Mouse (Mus musculus) intestine, embryonic 14.5 days (tissue): ENCODE measurements at regions not wholly inside any gene's neighbourhood (a gene's known extent, or its start where the extent isn't known, plus 50 kb on each side); places are given as distances from the start of the nearest gene placed in this dataset.

Experiments
- ATAC-seq: fragments of 200-750 bp; cut with Nextera tagmentation; replicated peaks from 2 replicates; pipeline ENCODE4 v1.8.0; 2017; ENCODE audit warnings: low read depth, moderate number of reproducible peaks, moderate TSS enrichment, moderate library complexity; ENCODE audit not compliant: low FRiP score, low TSS enrichment
- DNase-seq: peaks from one replicate; pipeline ENCODE4 v3.0.0-alpha.2; 2018; ENCODE audit warnings: low spot score
- H3K27ac ChIP-seq: fragments of 300-500 bp; sonication (generic); 2 replicates; pipeline ENCODE4 v1.5.1; 2014; ENCODE audit warnings: low read depth, mild to moderate bottlenecking, control low read depth
- H3K27me3 ChIP-seq: fragments of 300-500 bp; sonication (generic); replicated peaks from 2 replicates; pipeline ENCODE4 v1.6.1; 2014; ENCODE audit warnings: low read length, control low read depth; ENCODE audit not compliant: control insufficient read depth, insufficient read depth
- H3K36me3 ChIP-seq: fragments of 300-500 bp; sonication (generic); 2 replicates; pipeline ENCODE4 v1.6.1; 2014; ENCODE audit warnings: low read length, control low read depth; ENCODE audit not compliant: control insufficient read depth, insufficient read depth
- H3K4me1 ChIP-seq: fragments of 300-500 bp; sonication (generic); replicated peaks from 2 replicates; pipeline ENCODE4 v1.6.1; 2014; ENCODE audit warnings: low read length, control low read depth, mixed read lengths; ENCODE audit not compliant: control insufficient read depth, insufficient read depth
- H3K4me2 ChIP-seq: fragments of 300-500 bp; sonication (generic); 2 replicates; pipeline ENCODE4 v1.6.1; 2014; ENCODE audit warnings: low read length
- H3K4me3 ChIP-seq: fragments of 300-500 bp; sonication (generic); 2 replicates; pipeline ENCODE4 v1.5.1; 2014; ENCODE audit warnings: low read depth, low read length, control low read depth, mixed read lengths
- H3K9ac ChIP-seq: fragments of 300-500 bp; sonication (generic); 2 replicates; pipeline ENCODE4 v1.6.1; 2014; ENCODE audit warnings: mild to moderate bottlenecking, low read length
- H3K9me3 ChIP-seq: fragments of 300-500 bp; sonication (generic); 2 replicates; pipeline ENCODE4 v1.6.1; 2016; ENCODE audit warnings: low read length, control low read depth; ENCODE audit not compliant: control insufficient read depth
- WGBS: fragments of 180-500 bp; shearing (Covaris S2); extraction: QIAGEN DNeasy Blood & Tissue Kit; methylation state at CpG from one replicate; pipeline ENCODE4 v1.1.7; 2014; 5-methylcytosine and 5-hydroxymethylcytosine counted together

- WGBS: 78% methylated on average over 15 of the region's 15 CpGs
- Histone ChIP-seq H3K4me2 (no peak overlapping the region), H3K4me3 (no peak overlapping the region), H3K27ac (no peak overlapping the region), H3K27me3 (no peaks in the 10 kb centered on the region), H3K9ac (no peak overlapping the region), H3K9me3 (0 out of 2 replicates have a peak, but pooled peaks cover 3% of the 10 kb centered on the region), H3K36me3 (no peaks in the 10 kb centered on the region), H3K4me1 (no peaks in the 10 kb centered on the region)
- DNase-seq (no peak), ATAC-seq (no peak)
These were observed 73.7 kb upstream of the Igsf21 start for GRCm38 (mm10) chr4:140320120-140320921.

DNA sequence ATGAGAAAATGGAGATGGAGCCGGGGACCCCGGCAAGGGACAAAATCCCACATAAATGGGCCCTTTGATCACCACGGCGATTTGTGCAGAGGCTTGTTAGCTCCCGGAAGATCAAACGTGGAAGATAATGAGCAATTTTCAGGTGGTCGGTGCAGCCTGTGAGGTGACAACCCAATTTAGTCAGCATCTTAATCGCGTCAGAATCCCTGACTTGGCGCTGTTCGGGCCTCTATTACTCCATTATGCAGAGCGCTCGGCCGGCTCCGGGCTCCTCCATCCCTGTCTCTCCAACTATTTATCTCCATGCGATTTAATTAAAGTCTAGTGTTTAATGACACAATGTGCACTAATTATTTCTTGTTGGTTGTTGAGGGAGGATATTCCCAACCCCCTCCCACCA is 66.1 kb upstream of the Igsf21 start:
- no peak overlapping the region for H3K27ac ChIP-seq
- H3K4me2 ChIP-seq: no peak overlapping the region
- 86% methylated on average over 16 of the region's 16 CpGs for WGBS
- ATAC-seq (no peak), DNase-seq (no peak)
- no peaks in the 10 kb centered on the region for H3K27me3 ChIP-seq
- no peaks in the 10 kb centered on the region for H3K9me3 ChIP-seq
- no peak overlapping the region for H3K4me3 ChIP-seq
- no peaks in the 10 kb centered on the region for H3K4me1 ChIP-seq
- H3K36me3 ChIP-seq: no peaks in the 10 kb centered on the region
- H3K9ac ChIP-seq: no peak overlapping the region

- Histone ChIP-seq H3K9me3 (no peaks in the 10 kb centered on the region), H3K9ac (no peak overlapping the region), H3K4me1 (no peaks in the 10 kb centered on the region), H3K27me3 (no peaks in the 10 kb centered on the region), H3K4me3 (no peak overlapping the region), H3K27ac (no peak overlapping the region), H3K4me2 (no peak overlapping the region), H3K36me3 (no peaks in the 10 kb centered on the region)
- 81% methylated on average over 8 of the region's 8 CpGs for WGBS
- DNase-seq (no peak), ATAC-seq (no peak)
These were observed 60.9 kb upstream of the Igsf21 start for GRCm38 (mm10) chr4:140307481-140307880.

DNA sequence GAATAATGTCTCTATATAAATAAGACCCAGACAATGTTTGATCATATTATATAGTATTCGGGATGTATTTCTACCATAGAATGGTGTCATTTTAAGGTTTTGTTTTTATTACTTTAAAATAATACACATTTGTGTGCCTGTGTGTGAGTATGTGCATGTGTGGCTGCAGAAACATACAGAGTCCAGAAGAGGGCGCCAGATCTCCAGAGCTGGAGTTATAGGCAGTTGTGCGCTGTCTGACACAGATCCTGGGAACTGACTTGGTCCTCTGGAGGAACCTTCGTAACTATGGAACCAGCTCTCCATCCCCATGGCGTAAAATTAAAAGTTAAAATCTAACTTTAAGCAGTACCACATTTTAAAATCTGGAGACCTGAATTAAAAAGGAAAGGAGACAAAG is 58.4 kb upstream of the Igsf21 start:
- Histone ChIP-seq H3K4me2 (no peak overlapping the region), H3K4me3 (no peak overlapping the region), H3K4me1 (no peaks in the 10 kb centered on the region), H3K27me3 (no peaks in the 10 kb centered on the region), H3K27ac (no peak overlapping the region), H3K9me3 (no peaks in the 10 kb centered on the region), H3K9ac (no peak overlapping the region), H3K36me3 (no peaks in the 10 kb centered on the region)
- no peak for ATAC-seq
- DNase-seq: no peak
- 82% methylated on average over 5 of the region's 5 CpGs for WGBS

- H3K4me3 ChIP-seq: no peak overlapping the region
- no peak for ATAC-seq
- WGBS: 88% methylated on average over 15 of the region's 15 CpGs
These were observed 55.1 kb upstream of the Igsf21 start for GRCm38 (mm10) chr4:140301661-140302060.

DNA sequence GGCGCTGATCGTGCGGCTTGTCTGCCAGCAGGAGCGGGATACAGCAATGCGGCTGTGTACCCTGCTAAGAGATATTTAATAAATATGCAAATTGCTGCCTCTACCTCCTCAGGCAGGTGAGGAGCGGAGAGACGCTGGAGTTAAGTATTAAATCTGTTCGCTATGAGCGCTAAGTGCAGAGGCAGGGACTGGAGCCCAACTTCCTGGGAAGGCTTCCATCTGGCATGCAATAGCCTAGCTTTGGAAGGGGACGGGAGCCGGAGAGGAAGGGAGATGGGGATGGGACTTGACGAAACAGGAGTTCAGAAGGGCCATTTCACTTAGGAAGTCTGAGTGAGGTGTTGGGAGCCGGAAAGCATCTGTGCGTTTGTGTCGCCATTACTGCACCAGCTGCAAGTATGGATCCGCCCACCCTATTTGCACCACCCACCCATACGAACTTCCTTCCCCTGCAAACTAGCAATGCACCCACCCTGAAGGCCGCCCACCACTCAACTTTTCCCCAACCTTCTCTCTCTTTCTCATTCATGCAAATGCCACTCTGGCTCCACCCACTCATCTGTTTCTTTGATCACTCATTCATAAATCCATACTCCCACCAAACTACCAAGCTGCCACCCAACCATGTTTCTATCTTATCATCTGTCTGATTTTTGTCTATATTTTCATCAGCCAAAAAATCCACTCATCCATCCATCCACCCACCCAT is 51.5 kb upstream of the Igsf21 start:
- H3K9ac ChIP-seq: no peak overlapping the region
- H3K27me3 ChIP-seq: no peaks in the 10 kb centered on the region
- H3K9me3 ChIP-seq: no peaks in the 10 kb centered on the region
- H3K27ac ChIP-seq: no peak overlapping the region
- H3K4me2 ChIP-seq: no peak overlapping the region
- ATAC-seq (no peak), DNase-seq (no peak)
- no peaks in the 10 kb centered on the region for H3K36me3 ChIP-seq
- 74% methylated on average over 18 of the region's 18 CpGs for WGBS
- H3K4me1 ChIP-seq: no peaks in the 10 kb centered on the region
- H3K4me3 ChIP-seq: no peak overlapping the region

More at GRCm38 (mm10) chr4:140301661-140302060, 55.1 kb upstream of the Igsf21 start:
- Histone ChIP-seq H3K27ac (no peak overlapping the region), H3K27me3 (no peaks in the 10 kb centered on the region), H3K9ac (no peak overlapping the region), H3K36me3 (no peaks in the 10 kb centered on the region), H3K9me3 (no peaks in the 10 kb centered on the region), H3K4me2 (no peak overlapping the region), H3K4me1 (no peaks in the 10 kb centered on the region)
- no peak for DNase-seq
